Mouse (Mus musculus) cerebellum, adult 18-20 months (tissue): Measurements from ENCODE around the gene Trim41.
A peak's percentile ranks its signal among the peaks of the same experiment; 100 is the strongest.
"Not testable (repeated sequence)": the region's sequence is repeated elsewhere in the genome, so short reads cannot be mapped to it uniquely, and the experiment has no call there.

Experiments
- DNase-seq, 2 experiments: peaks; one replicate each; pipeline ENCODE4 v3.0.0; 2021

Gene Trim41

DNA sequence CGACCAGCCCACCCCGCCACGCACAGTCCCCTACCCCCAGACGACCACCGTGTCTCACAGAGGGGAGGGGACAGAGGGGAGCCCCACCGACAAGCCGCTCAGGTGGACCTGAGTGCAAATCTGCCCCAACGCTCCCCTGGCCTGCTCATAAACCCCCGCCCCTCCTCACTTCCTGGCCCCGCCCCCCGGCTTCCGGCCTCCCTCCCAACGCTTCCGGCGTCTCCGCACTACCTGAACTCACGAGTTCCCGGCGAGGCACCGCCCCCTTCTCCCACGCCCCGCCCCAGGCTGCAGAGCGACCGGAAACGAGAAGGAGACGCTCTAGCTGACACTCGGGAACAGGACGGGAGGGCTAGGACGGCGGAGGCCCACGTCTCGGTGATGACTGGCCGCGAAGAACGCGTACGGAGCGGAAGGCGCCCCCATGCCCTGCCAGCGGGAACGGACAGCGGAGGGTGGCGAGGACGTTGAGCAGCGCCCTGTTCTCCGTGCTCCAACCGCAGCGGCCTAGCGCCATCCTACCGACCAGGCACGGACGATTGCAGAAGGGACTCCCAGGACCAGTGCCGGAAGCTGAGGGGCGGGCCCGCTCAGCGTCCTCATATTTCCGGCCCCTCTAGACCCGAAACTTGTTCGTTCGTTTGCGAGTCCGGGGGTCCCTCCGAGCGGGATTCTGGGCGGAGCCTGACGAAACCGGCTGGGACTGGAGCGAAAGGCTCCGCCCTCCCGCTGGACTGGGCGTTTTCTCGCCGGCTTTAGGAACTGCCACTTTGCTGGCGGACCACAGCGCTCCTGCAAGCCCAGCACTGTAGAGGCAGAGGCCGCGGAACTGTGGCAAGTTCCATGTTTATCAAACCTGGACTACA is at the start of gene Trim41:
Gene Trim41 (minus strand): TSS at position 554 of the 866 bp plus-strand sequence.
- peak; percentile 99 for DNase-seq

DNA sequence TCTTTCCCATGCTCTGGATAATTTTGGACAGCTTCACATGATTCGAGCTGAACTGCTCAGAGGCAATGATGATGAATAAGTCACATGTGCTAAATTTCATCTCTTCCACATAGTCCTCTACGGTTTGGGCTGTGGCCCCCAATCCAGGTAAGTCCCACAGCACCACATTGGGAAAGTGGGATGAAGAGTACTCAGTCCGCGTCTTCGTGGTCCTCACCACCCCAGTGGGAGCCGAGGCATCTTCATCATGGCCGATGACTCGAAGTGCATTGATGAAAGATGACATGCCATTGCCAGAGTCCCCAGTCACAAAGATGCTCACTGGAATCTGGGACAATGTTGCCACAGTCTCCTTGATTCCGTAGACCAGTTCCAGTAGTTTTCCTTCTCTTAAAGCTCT is 49.3 kb upstream of the Trim41 start:
- no peak for DNase-seq

GRCm38 (mm10) chr11:48863808-48864207 is 46.7 kb upstream of the Trim41 start:
- no peak for DNase-seq

DNA sequence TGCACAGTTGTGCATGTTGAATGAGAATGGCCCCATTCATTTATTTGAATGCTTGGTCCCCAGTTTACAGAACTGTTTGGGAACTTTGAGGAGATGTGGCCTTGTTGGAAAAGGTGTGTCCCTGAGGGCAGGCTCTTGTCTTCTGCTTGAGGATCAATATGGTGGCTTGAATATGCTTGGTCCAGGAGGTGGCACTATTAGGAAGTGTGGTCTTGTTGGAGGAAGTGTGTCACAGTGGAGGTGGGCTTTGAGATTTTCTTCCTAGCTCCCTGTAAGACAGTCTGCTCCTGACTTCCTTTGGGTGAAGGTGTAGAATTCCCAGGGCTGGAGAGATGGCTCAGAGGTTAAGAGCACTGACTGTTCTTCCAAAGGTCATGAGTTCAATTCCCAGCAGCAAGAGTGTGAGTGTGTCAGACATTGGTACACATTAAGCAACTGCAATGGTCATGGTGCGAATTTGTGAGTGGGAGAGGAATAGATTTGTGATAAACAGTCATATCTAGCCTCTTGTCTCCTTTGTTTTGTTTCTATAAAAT is 45.7 kb upstream of the Trim41 start:
- no peak for DNase-seq

GRCm38 (mm10) chr11:48859014-48859413 is 41.9 kb upstream of the Trim41 start:
- DNase-seq: peak; percentile 69 to 73

DNA sequence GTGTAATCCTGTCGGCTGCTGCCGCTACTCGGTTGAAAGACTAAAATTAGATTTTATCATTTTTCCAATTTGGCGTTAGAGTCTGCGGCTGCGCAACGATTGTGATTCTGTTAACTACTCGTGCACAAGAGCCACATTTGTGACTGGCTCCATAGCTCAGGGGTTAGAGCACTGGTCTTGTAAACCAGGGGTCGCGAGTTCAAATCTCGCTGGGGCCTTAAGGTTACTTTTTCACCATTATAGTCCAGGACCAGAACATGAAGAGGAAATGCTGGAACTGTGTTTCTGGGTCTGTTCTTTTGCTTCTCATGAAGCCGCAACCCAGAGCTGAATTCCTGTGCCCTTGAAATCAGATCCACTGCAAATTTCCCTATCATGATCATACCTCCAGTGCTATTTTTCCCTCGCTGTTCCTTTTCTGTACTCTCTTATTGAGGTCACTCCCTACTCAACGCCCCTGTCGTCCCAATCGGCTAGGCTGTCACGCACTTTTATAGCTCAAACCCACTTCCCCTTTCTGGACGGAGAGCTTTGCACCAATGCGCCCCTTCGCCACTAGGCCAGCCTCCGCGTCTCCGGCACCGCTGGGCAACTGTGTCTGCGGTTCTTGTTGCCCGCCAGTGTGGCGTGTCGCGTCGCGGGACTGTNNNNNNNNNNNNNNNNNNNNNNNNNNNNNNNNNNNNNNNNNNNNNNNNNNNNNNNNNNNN is 36.5 kb upstream of the Trim41 start:
- peak; percentile 87 to 95 for DNase-seq

GRCm38 (mm10) chr11:48852624-48853473 is 35.7 kb upstream of the Trim41 start:
- peak in 1 of 2 experiments; percentile 32 for DNase-seq

- DNase-seq: no peak
Observed at GRCm38 (mm10) chr11:48852190-48852589, 35.0 kb upstream of the Trim41 start.

DNA sequence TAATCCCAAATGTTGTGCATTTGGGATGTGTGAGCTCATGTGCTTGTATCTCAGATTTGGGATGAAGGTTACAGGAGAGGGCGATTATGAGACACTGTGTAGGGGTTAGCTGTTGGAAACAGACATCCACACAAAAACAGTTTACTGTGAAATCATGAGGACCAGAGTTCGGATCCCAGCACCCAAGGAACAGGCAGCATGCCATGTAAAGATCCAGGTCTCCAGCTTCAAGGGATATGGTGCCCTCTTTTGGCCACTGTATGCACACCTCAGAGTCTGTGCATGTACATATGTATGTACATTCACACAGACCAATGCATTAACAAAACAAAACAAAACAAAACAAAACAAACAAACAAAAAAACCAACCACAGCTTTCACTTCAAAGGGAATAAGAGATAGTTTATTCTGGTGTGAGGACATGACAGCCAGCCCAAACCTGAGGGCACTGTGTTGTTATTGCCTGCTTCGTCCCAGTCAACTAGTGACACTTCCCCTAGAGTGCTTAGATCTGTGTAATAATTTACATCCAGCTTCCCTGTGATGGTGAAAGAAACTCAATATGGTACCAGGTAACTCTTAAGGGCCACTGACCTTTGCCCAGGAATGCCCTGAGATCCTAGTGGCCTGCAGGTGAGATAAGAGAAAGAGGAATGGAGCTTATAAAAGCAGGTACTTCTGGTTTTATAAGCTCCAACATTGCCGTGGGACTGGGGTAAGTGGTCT is 34.3 kb upstream of the Trim41 start:
- DNase-seq: no peak

- DNase-seq: no peak
Observed at GRCm38 (mm10) chr11:48850240-48850639, 33.1 kb upstream of the Trim41 start.

GRCm38 (mm10) chr11:48846881-48847280 is 29.7 kb upstream of the Trim41 start:
- DNase-seq: no peak

DNA sequence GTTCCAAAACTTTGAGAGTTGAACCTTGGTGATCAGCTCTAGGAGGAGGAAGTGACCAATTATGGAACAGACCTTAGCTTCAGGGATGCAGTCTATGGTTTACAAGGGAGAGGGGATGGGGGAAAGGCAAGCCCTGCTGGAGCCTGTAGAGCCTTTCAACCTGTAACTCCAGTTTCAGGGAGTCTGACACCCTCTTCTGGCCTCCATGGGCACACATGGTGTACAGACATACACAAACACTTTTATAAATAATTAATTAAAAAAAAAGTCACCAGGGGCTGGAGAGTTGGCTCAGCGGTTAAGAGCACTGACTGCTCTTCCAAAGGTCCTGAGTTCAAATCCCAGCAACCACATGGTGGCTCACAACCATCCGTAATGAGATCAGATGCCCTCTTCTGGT is 29.2 kb upstream of the Trim41 start:
- DNase-seq: not testable (repeated sequence)

GRCm38 (mm10) chr11:48845244-48845815 is 28.2 kb upstream of the Trim41 start:
- DNase-seq: no peak

- no peak for DNase-seq
Observed at GRCm38 (mm10) chr11:48844309-48844708, 27.2 kb upstream of the Trim41 start.

- DNase-seq: no peak
Observed at GRCm38 (mm10) chr11:48843202-48843601, 26.0 kb upstream of the Trim41 start.

DNA sequence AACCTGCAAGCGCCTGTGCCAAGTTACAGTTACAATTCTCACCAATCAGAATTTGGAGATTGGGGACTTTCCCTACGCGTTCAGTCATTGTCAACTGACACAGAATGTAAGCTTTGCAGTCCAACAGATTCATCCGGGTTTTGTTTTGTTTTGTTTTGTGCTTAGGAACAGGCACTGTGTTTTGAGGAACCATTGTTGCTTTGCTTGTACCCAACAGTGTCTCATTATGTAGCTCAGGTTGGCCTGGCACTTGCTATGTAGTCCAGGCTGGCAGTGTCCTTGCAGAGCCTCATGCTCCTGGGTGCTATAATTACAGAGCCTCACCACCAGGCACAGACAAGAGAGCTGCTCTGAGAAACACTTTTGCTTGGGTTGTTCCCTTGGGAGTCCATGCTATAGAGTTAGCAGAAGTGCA is 25.2 kb upstream of the Trim41 start:
- DNase-seq: no peak

- DNase-seq: no peak
Observed at GRCm38 (mm10) chr11:48841213-48841612, 24.1 kb upstream of the Trim41 start.

DNA sequence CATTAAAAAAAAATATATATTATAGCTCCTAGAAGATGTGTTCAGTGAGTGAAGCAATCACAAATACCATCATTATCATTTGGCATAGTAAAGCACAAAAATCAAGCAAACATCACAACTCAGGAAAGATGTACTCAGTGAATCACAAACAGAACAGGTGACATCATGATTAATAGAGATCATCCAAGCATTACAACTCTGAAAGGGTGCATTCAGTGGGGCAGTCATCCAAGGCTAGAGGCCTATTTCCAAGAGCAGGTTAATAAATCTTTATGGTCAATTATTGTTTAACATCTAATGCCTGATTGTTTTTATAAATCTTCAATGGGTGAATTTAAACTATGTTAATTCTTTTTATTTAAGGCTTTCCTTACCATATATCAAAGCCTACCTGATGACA is 23.7 kb upstream of the Trim41 start:
- no peak for DNase-seq

DNA sequence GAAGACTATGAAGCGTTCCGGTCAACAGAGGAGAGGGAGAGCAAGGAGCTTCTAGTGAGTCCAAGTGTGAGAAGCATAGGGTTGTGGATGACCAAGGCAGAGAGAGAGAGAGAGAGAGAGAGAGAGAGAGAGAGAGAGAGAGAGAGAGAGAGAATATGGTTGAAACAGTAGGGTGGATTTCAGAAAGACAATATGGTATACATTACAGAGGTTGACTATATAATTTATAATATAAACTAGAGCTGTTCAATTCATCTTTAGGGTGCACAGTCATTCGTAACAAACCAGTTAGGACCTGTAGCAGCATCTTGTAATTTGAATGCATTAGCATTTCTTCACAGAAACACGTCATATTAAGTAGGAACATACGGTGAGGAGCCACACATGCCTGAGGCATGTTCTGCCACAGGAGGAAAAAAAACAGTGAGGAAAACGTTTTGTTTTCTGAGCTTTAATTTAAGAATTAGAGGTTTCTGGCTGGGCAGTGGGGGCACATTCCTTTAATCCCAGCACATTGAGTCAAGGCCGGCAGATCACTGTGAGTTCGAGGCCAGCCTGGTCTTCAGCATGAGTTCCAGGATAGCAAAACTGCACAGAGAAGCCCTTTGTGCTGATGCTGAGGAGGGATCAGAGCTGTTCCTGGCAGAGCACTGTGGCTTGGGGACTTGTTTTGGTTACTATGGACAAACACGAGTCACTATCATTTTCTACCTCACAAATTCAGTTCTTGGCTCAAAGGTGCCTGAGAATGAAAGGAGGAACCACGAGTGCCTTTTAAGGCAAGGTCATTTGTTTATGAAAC is 21.9 kb upstream of the Trim41 start:
- no peak for DNase-seq

DNA sequence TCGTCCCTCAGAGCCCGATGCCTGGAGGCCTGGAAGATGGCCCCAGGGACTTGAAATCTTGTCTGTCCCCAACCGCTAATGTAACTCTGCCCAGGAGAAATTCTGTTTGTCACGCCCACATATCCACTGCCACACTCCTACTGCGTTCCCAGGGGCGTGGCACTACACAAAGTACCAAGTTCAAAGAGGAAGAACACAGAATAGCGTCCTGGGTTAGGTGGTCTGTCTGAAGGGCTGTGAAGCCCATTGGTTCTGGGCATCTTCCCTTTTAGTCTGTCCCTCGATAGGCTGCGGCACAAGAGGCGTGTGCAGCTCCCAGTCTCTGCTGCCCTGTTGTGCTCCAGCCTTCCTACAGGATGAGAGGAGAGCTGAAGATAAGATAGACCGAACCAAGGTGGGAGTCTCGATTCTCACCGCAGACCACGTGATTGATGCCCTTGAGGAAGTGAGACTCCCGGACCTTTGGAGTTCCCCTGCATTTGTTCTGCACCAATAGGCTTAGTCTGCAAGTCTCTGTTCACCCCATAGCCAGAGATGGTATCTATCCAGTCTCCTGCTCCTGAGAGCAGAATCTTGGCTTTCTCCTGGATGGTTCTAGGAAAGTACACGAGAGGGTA is 21.1 kb upstream of the Trim41 start:
- DNase-seq: no peak
